Mouse (Mus musculus) ES-E14 (cell line): ENCODE data around the gene Ncapg2.

Experiments used
- CHD2 ChIP-seq: IDR thresholded peaks from 2 replicates; pipeline ENCODE4 v1.6.1; 2014; ENCODE audit warnings: mild to moderate bottlenecking, low read depth, low read length, inconsistent platforms
- HCFC1 ChIP-seq: IDR thresholded peaks from 2 replicates; pipeline ENCODE4 v1.6.1; 2012; ENCODE audit warnings: low read length, inconsistent platforms, borderline replicate concordance; ENCODE audit not compliant: insufficient read depth
- MAFK ChIP-seq: IDR thresholded peaks from 2 replicates; pipeline ENCODE4 v1.6.1; 2014; ENCODE audit warnings: mild to moderate bottlenecking, low read depth, low read length, inconsistent platforms; ENCODE audit not compliant: insufficient read depth
- ZC3H11A ChIP-seq: IDR thresholded peaks from 2 replicates; pipeline ENCODE4 v1.6.1; 2012; ENCODE audit warnings: low read depth, mild to moderate bottlenecking, inconsistent platforms, low read length, borderline replicate concordance
- ZNF384 ChIP-seq: IDR thresholded peaks from 2 replicates; pipeline ENCODE4 v1.6.1; 2012; ENCODE audit warnings: low read depth, low read length, inconsistent platforms

DNA sequence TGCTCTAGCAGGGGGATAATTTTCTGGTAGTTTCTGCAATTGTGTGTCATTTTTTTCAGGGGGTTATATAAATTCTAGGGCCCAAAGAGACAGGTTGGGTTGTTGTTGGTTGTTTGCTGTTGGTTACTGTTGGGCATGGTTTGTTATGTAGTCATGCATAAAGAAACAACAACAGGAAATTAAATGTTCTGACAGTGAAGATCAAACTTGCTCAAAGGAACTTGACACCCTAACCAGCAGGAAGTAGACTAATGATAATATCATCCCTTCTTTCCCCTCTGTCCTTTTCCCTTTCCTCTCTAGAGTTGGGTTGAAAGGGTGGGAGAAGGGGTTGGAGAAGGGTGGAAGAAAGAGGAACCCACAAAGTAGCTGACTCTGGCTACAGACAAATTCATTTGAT is 21.2 kb upstream of the Ncapg2 start:
- no peak for TF ChIP-seq HCFC1
- no peak for TF ChIP-seq MAFK
- no peak for TF ChIP-seq CHD2
- no peak for TF ChIP-seq ZC3H11A
- no peak for TF ChIP-seq ZNF384
